Mouse (Mus musculus) lung, postnatal 25 days (tissue): ENCODE measurements around the gene Aif1l.

Source experiments
- DNase-seq: peaks from one replicate; pipeline ENCODE4 v3.0.0; 2022; ENCODE audit warnings: low spot score

Aif1l gene

GRCm38 (mm10) chr2:31952725-31953124 lies 2.8 kb downstream of the Aif1l start:
- DNase-seq = no peak

GRCm38 (mm10) chr2:31953687-31954086 lies 3.7 kb downstream of the Aif1l start:
- DNase-seq = no peak

- DNase-seq = no peak
Measured at GRCm38 (mm10) chr2:31954779-31955181, 4.8 kb downstream of the Aif1l start.

GRCm38 (mm10) chr2:31955686-31956085 lies 5.7 kb downstream of the Aif1l start:
- DNase-seq = no peak

GRCm38 (mm10) chr2:31957211-31957610 lies 7.3 kb downstream of the Aif1l start:
- DNase-seq = no peak

GRCm38 (mm10) chr2:31960986-31961385 lies 11.0 kb downstream of the Aif1l start:
- DNase-seq = no peak

- no peak for DNase-seq
Measured at GRCm38 (mm10) chr2:31961791-31962222, 11.9 kb downstream of the Aif1l start.

GRCm38 (mm10) chr2:31962501-31963224 lies 12.7 kb downstream of the Aif1l start:
- peak; percentile 41 for DNase-seq

- DNase-seq = peak; percentile 20
Measured at GRCm38 (mm10) chr2:31963491-31963890, 13.6 kb downstream of the Aif1l start.

- no peak for DNase-seq
Measured at GRCm38 (mm10) chr2:31964191-31964590, 14.3 kb downstream of the Aif1l start.

- peak; percentile 42 for DNase-seq
Measured at GRCm38 (mm10) chr2:31965110-31965509, 15.2 kb downstream of the Aif1l start.

- no peak for DNase-seq
Measured at GRCm38 (mm10) chr2:31966801-31967200, 16.9 kb downstream of the Aif1l start.

GRCm38 (mm10) chr2:31972589-31972988 lies 22.6 kb downstream of the Aif1l start:
- DNase-seq = no peak

- peak; percentile 99 for DNase-seq
Measured at GRCm38 (mm10) chr2:31974141-31974808, 24.3 kb downstream of the Aif1l start, which contains the start of gene Nup214. Gene Nup214, plus strand, starts transcription at chr2:31974436.

- DNase-seq = no peak
Measured at GRCm38 (mm10) chr2:31974809-31975371, 25.0 kb downstream of the Aif1l start.

- DNase-seq = no peak
Measured at GRCm38 (mm10) chr2:31987774-31988173, 37.8 kb downstream of the Aif1l start.

- peak; percentile 74 for DNase-seq
Measured at GRCm38 (mm10) chr2:31990961-31991360, 41.0 kb downstream of the Aif1l start.

- DNase-seq = peak; percentile 78
Measured at GRCm38 (mm10) chr2:31994896-31995295, 45.0 kb downstream of the Aif1l start.

- no peak for DNase-seq
Measured at GRCm38 (mm10) chr2:31996060-31996459, 46.1 kb downstream of the Aif1l start.

GRCm38 (mm10) chr2:31997539-31997938 lies 47.6 kb downstream of the Aif1l start:
- DNase-seq = no peak

GRCm38 (mm10) chr2:31998443-31998842 lies 48.5 kb downstream of the Aif1l start:
- no peak for DNase-seq

GRCm38 (mm10) chr2:32008311-32008710 lies 58.4 kb downstream of the Aif1l start:
- no peak for DNase-seq

GRCm38 (mm10) chr2:32008716-32009115 lies 58.8 kb downstream of the Aif1l start:
- DNase-seq = no peak
